Mouse (Mus musculus) hindbrain, embryonic 16.5 days (tissue): ENCODE measurements around the gene Fgf15. TPM values are rescaled to one million over a fixed set of nuclear protein-coding genes. Genes with fewer than 3 reads are reported as not detected.

Experiments used
- ATAC-seq: fragments of 200-750 bp; cut with Nextera tagmentation; 2 replicates; pipeline ENCODE4 v1.8.0; 2017; ENCODE audit warnings: moderate TSS enrichment, moderate library complexity
- H3K27ac ChIP-seq: fragments of 300-500 bp; sonication (generic); 2 replicates; pipeline ENCODE4 v1.5.1; 2014; ENCODE audit warnings: low read depth, mild to moderate bottlenecking, control low read depth, low read length, moderate library complexity
- H3K27me3 ChIP-seq: fragments of 300-500 bp; sonication (generic); replicated peaks from 2 replicates; pipeline ENCODE4 v1.6.1; 2014; ENCODE audit warnings: low read length; ENCODE audit not compliant: control insufficient read depth, insufficient read depth
- H3K36me3 ChIP-seq: fragments of 300-500 bp; sonication (generic); 2 replicates; pipeline ENCODE4 v1.6.1; 2014; ENCODE audit warnings: mild to moderate bottlenecking, low read length, moderate library complexity, mixed read lengths; ENCODE audit not compliant: control insufficient read depth, insufficient read depth
- H3K4me1 ChIP-seq: fragments of 300-500 bp; sonication (generic); 2 replicates; pipeline ENCODE4 v1.6.1; 2014; ENCODE audit warnings: low read depth, low read length; ENCODE audit not compliant: control insufficient read depth, insufficient read depth
- H3K4me2 ChIP-seq: fragments of 300-500 bp; sonication (generic); 2 replicates; pipeline ENCODE4 v1.6.1; 2014; ENCODE audit warnings: mild to moderate bottlenecking, low read length, control low read depth, moderate library complexity
- H3K4me3 ChIP-seq: fragments of 300-500 bp; sonication (generic); 2 replicates; pipeline ENCODE4 v1.5.1; 2014; ENCODE audit warnings: mild to moderate bottlenecking, low read length, control low read depth, moderate library complexity
- H3K9ac ChIP-seq: fragments of 300-500 bp; sonication (generic); 2 replicates; pipeline ENCODE4 v1.6.1; 2014; ENCODE audit warnings: low read depth, mild to moderate bottlenecking, control low read depth, low read length, moderate library complexity
- H3K9me3 ChIP-seq: fragments of 300-500 bp; sonication (generic); 2 replicates; pipeline ENCODE4 v1.6.1; 2014; ENCODE audit warnings: mild to moderate bottlenecking, low read length, moderate library complexity; ENCODE audit not compliant: control insufficient read depth
- WGBS: fragments of 180-500 bp; shearing (Covaris S2); extraction: QIAGEN DNeasy Blood & Tissue Kit; methylation state at CpG from one replicate; pipeline ENCODE4 v1.1.7; 2014; 5-methylcytosine and 5-hydroxymethylcytosine counted together
- polyA plus RNA-seq: library from polyadenylated mRNA; unstranded; fragments of >200 nt; fragmentation: Nextera tagmentation; extraction: Ambion mirVana; gene quantifications from 2 replicates; pipeline ENCODE4 v1.2.1, GENCODE M21; 2015

The Fgf15 gene
- polyA plus RNA-seq, 1 experiment from 2014 or later = 22.7 TPM

DNA sequence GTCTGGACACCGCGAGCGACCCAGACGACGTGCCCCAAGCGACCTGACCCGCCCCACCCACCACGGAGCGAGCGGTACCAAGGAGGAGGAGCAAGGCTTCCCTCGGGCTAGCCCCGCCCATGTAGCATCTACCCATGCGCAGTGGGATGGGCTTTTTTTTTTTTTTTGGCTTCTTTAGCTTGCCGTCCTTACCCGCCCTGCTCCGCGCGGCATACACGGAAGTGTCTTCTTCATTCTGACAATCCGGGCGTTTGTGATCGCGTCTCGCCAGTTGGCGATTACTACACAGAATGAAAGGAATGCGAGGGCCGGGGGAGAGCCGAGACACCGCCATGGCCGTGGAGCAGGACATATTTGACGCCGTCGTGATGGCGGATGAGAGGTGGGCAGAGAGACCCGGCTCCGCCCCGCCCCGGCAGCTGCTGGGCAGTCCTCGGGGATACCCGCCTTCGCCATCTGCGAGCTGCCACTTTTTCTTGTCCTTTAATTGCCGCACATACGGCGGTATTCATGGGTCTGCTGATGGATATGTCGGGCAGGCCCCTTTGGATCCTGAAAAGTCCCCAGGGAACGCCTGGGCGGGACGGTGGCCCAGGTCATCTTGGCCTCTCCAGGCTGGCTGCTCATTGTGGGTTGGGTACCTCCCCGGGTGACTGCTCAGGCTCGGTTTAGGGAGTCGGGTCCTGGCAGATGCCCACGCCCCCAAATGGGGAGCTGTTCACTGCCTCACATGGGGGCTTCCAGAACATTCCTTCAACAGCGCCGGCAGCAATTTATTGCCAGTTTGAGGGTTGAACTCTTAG, 18.8 kb downstream of the Fgf15 start, which contains the start of gene LTO1:
Gene LTO1, plus strand, starts transcription at position 153 of the 803 bp plus-strand sequence.
- Histone ChIP-seq H3K27ac (peak within 1 kb of the TSS; percentile 82), H3K4me3 (peak within 1 kb of the TSS; percentile 82), H3K9ac (peak within 1 kb of the TSS; percentile 81), H3K4me1 (peaks cover 9% of the 10 kb centered on the region), H3K4me2 (peak within 1 kb of the TSS; percentile 91), H3K36me3 (peaks cover 8% of the 10 kb centered on the region), H3K27me3 (no peaks in the 10 kb centered on the region), H3K9me3 (no peaks in the 10 kb centered on the region)
- ATAC-seq = peak; percentile 92
- WGBS = under 1% methylated on average over 55 of the region's 55 CpGs

DNA sequence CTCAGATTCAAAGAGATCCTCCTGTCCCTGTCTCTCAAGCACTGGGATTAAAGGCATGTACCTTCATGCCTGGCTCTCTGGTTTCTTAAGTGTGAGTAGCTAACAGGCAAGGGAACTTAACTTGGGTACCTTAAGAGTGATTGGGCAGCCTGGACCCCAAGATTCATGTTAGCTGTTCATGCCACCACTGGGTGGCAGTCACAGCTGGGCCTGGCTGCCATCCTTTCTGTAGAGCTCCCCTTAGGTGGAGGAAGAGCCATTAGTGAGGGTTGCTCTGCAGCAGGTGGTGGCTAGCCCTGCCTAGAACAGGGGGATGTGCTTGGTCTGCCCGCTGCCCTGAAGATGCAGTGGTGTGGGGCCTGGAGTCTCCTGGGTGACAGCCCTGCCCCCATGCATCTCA, 22.5 kb downstream of the Fgf15 start:
- peaks cover 12% of the 10 kb centered on the region for H3K36me3 ChIP-seq
- H3K27me3 ChIP-seq = no peaks in the 10 kb centered on the region
- no peak overlapping the region for H3K9ac ChIP-seq
- no peak overlapping the region for H3K4me2 ChIP-seq
- no peaks in the 10 kb centered on the region for H3K9me3 ChIP-seq
- WGBS = 64% methylated on average over 1 of the region's 1 CpGs
- peaks cover 9% of the 10 kb centered on the region for H3K4me1 ChIP-seq
- H3K27ac ChIP-seq = no peak overlapping the region
- no peak for ATAC-seq
- H3K4me3 ChIP-seq = no peak overlapping the region

DNA sequence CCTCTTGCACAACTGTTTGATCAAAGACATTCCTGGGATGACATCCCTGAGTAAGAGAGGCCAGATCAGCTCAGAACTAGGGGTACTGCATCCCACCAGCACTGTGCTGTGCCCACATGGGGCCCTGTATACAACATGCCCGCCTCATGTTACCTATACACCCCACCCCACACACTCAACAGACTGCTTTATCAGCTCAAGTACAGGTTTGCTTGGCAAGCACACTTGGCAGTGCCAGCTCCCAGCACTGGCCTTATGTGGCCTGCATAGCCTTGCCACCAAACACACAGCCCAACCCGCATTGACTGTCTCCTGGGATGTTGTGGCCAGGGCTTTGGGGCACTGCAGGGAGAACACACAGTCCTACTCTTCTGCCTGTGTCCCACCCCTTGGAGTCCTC, 31.3 kb downstream of the Fgf15 start:
- H3K9ac ChIP-seq = no peak overlapping the region; the same call in 1 of the 2 replicates
- WGBS = 79% methylated on average over 2 of the region's 2 CpGs
- H3K36me3 ChIP-seq = peaks cover 2% of the 10 kb centered on the region; the same call in 1 of the 2 replicates
- H3K27ac ChIP-seq = no peak overlapping the region
- H3K4me1 ChIP-seq = peaks cover 6% of the 10 kb centered on the region
- no peaks in the 10 kb centered on the region for H3K27me3 ChIP-seq
- no peak overlapping the region for H3K4me2 ChIP-seq
- H3K9me3 ChIP-seq = no peaks in the 10 kb centered on the region
- no peak overlapping the region for H3K4me3 ChIP-seq
- no peak for ATAC-seq

DNA sequence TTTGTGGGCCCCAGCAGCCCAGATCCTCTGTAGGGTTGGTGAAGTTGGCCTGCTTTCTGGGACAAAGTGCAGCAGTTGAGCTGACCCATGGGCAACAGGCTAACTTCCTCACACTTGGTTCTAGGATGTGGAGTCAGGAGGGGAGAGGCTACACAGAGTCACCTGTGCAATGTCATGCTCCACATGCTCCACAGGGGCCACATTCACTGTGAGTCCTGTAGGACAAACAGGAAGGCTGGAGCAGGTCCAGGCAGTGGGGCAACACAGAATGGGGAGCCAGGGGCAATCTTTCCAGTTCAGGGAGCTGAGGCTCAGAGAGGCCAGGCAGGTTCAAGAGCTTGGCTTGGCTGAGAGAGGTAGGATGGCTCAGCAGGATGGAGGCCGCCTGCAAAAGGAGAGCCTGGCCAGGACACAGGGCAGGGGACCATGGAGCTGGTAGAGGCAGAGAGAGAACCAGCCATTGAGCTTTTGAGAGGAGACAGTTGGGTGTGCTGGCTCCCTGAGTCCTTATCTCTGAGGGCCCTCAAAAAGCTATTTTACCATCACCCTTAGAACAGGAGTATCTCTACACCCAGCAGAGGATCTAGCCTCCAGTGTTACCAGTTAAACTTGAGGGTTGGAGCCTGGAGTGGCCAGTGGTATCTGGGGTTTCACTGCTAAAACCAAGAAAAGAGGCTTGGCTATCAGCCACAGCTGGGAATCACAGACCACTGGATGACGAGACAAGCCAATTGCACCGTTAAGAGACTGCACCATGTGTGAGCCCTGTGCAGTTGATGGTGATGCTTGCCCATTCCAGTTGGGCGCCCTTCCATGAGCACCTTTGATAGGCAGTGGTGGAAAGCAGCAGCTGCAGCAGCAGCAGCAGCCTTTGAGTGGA, 31.9 kb downstream of the Fgf15 start:
- Histone ChIP-seq H3K4me3 (no peak overlapping the region), H3K36me3 (peaks cover 2% of the 10 kb centered on the region; the same call in 1 of the 2 replicates), H3K4me2 (no peak overlapping the region), H3K9me3 (no peaks in the 10 kb centered on the region), H3K27ac (no peak overlapping the region), H3K27me3 (no peaks in the 10 kb centered on the region), H3K9ac (no peak overlapping the region), H3K4me1 (peaks cover 6% of the 10 kb centered on the region)
- no peak for ATAC-seq
- WGBS = 73% methylated on average over 4 of the region's 4 CpGs

DNA sequence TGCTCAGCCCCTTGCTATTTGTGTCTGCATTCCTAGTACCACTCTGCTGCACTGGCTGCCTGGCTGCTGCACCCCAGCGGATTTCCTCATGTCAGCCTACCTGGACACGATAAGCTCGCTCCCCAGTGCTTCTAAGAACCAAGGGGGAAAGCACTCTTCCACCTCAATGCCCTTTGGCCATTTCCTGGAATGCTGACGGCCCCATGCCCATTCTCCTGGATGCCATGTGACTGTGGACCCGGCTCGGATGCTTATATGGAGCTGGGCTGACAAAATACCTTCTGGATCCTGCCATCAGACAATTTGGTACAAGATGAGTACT, 32.5 kb downstream of the Fgf15 start:
- H3K9me3 ChIP-seq = no peaks in the 10 kb centered on the region
- H3K36me3 ChIP-seq = peaks cover 2% of the 10 kb centered on the region; the same call in 1 of the 2 replicates
- no peaks in the 10 kb centered on the region for H3K27me3 ChIP-seq
- H3K4me3 ChIP-seq = no peak overlapping the region
- peaks cover 6% of the 10 kb centered on the region for H3K4me1 ChIP-seq
- ATAC-seq = no peak
- H3K9ac ChIP-seq = no peak overlapping the region
- no peak overlapping the region for H3K27ac ChIP-seq
- 78% methylated on average over 6 of the region's 6 CpGs for WGBS
- H3K4me2 ChIP-seq = no peak overlapping the region

DNA sequence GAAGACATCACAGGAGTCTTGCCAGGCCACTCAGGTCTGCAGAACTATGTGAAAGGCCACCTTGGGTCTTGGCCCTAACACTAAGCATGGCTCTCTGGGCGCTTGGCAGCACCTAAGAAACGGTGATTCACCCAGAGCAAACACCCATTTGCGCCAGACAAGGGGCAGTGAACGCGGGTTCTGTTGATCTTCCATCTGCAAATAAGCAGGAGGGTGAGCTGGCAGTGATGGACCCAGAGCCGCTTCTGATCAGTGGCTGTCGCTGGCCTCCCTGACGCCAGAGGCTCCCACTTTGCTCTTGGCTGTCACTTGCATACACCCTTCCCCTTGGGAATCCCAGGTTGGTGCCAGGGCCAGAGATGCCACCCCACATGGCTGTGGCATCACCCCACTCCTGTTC, 33.2 kb downstream of the Fgf15 start:
- Histone ChIP-seq H3K9ac (no peak overlapping the region), H3K4me3 (no peak overlapping the region), H3K27me3 (no peaks in the 10 kb centered on the region), H3K27ac (no peak overlapping the region), H3K4me1 (peaks cover 6% of the 10 kb centered on the region), H3K9me3 (no peaks in the 10 kb centered on the region), H3K36me3 (peaks cover 2% of the 10 kb centered on the region; the same call in 1 of the 2 replicates), H3K4me2 (no peak overlapping the region)
- WGBS = 69% methylated on average over 8 of the region's 8 CpGs
- ATAC-seq = no peak

DNA sequence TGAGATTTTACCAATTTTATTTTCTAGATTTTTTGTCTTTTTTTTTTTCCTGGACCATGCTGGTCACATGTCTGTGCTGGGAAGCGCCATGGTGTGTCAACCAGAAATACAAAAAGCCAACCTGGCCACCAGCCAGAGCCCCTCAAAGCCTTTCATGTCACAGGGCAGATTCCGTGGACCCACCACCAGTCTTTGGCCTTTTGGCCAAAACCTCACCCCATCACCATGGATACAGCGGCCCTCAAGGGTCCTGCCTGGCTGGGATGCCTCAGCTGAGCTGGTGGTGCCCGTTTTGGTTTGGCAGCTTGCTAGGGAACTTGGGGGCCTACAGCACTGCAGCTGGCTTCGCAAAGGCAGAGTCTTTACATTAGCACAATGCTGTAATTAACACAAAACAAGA, 33.6 kb downstream of the Fgf15 start:
- Histone ChIP-seq H3K4me2 (no peak overlapping the region), H3K4me3 (no peak overlapping the region), H3K9me3 (no peaks in the 10 kb centered on the region), H3K27me3 (no peaks in the 10 kb centered on the region), H3K4me1 (peaks cover 6% of the 10 kb centered on the region), H3K9ac (peak overlapping the region; percentile 8; the same call in 1 of the 2 replicates), H3K36me3 (peaks cover 2% of the 10 kb centered on the region; the same call in 1 of the 2 replicates), H3K27ac (no peak overlapping the region)
- WGBS = 32% methylated on average over 5 of the region's 5 CpGs
- 0 out of 2 replicates have a peak, but pooled peaks have one; percentile 37 for ATAC-seq

DNA sequence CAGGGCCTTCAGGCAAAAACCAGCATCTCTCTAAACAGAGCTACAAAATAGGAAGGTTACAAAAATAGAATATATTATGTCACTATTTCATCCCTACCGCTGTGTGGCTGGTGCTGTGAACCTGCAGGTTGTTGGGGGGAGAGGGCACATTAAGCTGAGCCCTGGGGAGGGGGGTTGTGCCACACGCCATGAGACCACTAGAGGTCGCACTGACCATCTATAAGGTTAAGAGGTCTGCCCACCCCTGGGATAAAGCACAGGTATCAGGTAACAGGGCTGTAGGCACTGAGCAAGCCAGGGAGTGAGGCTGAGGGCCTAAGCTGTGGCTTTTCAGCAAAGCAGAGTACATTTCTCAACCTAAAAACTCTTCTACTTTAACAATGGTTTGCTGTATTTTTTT, 35.4 kb downstream of the Fgf15 start:
- no peaks in the 10 kb centered on the region for H3K27me3 ChIP-seq
- H3K36me3 ChIP-seq = peaks cover 2% of the 10 kb centered on the region; the same call in 1 of the 2 replicates
- ATAC-seq = no peak
- WGBS = 21% methylated on average over 3 of the region's 3 CpGs
- H3K9me3 ChIP-seq = no peaks in the 10 kb centered on the region
- no peak overlapping the region for H3K27ac ChIP-seq
- H3K4me3 ChIP-seq = no peak overlapping the region
- peaks cover 10% of the 10 kb centered on the region for H3K4me1 ChIP-seq
- no peak overlapping the region for H3K4me2 ChIP-seq
- H3K9ac ChIP-seq = no peak overlapping the region

DNA sequence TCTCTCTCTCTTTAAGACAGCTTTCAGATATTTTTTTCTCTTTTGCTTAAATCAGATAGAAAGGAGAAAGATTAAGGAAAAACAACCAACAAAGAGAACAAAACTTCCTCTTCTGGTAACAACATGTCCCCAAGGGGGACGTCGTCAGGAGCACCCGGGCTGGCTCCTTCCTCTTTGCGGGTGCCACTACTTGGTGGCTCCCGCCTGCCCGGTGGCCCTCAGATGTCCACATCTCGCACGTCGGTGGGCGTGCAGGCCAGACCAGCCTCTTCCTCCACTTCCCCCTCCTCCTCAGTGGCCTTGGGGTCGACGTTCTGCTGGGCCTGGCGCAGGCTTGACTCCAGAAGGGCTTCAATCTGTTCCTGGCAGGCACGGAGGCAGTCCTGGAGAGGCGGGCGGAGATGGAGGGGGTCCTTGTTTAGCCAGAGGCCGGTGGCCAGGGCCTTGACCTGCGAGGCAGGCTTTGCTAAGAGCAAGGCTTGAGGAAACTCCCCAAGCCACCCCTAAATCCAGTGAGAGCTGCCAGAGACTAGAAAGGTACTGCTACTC, 36.1 kb downstream of the Fgf15 start:
- Histone ChIP-seq H3K4me2 (no peak overlapping the region), H3K9ac (no peak overlapping the region), H3K27ac (no peak overlapping the region), H3K4me1 (peaks cover 10% of the 10 kb centered on the region), H3K4me3 (no peak overlapping the region), H3K27me3 (no peaks in the 10 kb centered on the region), H3K9me3 (no peaks in the 10 kb centered on the region), H3K36me3 (peaks cover 2% of the 10 kb centered on the region; the same call in 1 of the 2 replicates)
- no peak for ATAC-seq
- WGBS = 70% methylated on average over 17 of the region's 18 CpGs
